Mouse (Mus musculus) megakaryocyte, embryonic 14.5 days (primary cell): ENCODE measurements around the gene Sdhb. TPM values are rescaled to one million over a fixed set of nuclear protein-coding genes. Genes with fewer than 3 reads are reported as not detected.

ENCODE experiments used
- H3K27me3 ChIP-seq: replicated peaks from 2 replicates; pipeline ENCODE3; 2012; ENCODE audit warnings: inconsistent platforms
- H3K36me3 ChIP-seq: replicated peaks from 2 replicates; pipeline ENCODE3; 2012; ENCODE audit warnings: low read length, inconsistent platforms, mixed read lengths
- H3K4me1 ChIP-seq: 2 replicates; pipeline ENCODE4 v1.6.1; 2012; ENCODE audit warnings: inconsistent platforms
- H3K4me3 ChIP-seq: replicated peaks from 2 replicates; pipeline ENCODE3; 2012; ENCODE audit warnings: moderate library complexity, mild to moderate bottlenecking, inconsistent platforms
- H3K9me3 ChIP-seq: 2 replicates; pipeline ENCODE4 v1.6.1; 2012; ENCODE audit warnings: inconsistent platforms
- FLI1 ChIP-seq: IDR thresholded peaks from 2 replicates; pipeline ENCODE4 v1.6.1; 2012; ENCODE audit warnings: low read length, inconsistent platforms, mixed read lengths
- GATA1 ChIP-seq: IDR thresholded peaks from 3 replicates; pipeline ENCODE4 v1.6.1; 2012; ENCODE audit warnings: mixed read lengths, low read length, inconsistent platforms, borderline replicate concordance
- polyA plus RNA-seq: library from polyadenylated mRNA; stranded (reverse); fragments of >175 nt; gene quantifications from 2 replicates; pipeline ENCODE4 v1.2.3, GENCODE M21; 2012; ENCODE audit warnings: low replicate concordance; ENCODE audit not compliant: insufficient read depth

The Sdhb gene
- polyA plus RNA-seq, 1 experiment: 129 TPM

DNA sequence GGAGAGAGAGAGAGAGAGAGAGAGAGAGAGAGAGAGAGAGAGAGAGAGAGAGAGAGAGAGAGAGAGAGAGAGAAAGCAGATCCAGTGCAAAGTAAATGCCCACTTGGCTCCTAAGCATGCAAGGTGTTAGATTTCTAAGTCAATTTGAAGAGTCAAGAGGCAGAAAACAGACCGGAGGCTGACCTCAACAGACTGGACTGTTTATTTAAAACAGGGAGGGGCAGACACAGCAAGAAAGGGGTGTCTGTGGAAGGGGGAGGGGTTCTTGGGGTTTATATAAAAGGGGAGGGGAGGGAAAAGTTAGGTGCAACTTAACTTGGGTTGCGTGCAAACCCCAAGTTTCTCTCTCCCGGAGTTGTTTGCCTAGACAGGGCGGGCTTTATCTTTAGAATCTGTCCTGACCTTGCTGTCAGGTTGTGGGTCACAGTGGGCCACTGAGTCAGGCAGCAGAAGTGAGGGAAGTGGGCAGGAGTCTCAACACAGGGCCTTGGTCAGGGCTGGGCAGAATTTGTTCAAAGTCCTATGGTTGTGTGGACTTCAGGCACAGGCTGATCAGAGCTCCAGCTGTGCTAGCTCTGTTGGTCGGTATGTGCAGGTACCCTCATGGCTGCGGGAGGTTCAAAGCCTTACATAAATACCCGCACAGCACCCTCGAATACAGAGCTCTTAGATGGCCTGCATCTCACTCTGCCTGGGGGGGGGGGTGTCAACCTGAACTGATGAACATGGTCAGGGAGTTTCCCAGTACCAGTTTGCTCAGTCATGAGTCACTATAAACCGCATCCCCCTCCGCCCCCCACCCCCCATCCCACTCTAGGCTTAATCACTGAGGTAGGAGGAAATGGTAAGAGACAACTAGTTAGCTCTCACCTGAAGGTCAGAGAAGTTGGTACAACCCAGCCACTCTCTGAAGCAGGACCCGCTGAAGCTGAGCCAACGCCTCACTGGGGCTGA lies 13.2 kb upstream of the Sdhb start:
- TF ChIP-seq FLI1: no peak

DNA sequence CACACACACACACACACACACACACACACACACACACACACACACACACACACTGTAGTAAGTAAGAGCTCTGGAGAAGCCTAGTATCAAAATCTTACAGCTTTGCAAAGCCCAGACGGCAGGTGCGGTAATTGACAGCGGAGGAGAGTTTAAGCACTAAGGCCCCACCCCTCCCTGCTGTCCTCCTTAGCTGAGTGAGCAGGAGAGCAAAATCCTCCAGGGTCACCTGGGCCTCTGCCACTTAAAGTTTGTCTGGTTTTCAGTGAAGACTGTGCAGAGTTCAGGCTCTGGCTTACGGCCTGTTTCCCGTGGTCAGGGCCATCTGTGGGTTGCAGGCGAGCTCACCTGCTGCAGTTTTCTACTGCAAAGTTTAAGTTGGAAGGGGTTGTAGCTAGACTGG lies 12.5 kb upstream of the Sdhb start:
- Histone ChIP-seq H3K4me1 (peaks cover 81% of the 10 kb centered on the region), H3K4me3 (no peak overlapping the region), H3K9me3 (no peaks in the 10 kb centered on the region), H3K27me3 (no peaks in the 10 kb centered on the region), H3K36me3 (peaks cover 44% of the 10 kb centered on the region)
- TF ChIP-seq GATA1: no peak
- TF ChIP-seq FLI1: no peak

More for the DNA sequence above, 13.2 kb upstream of the Sdhb start:
- H3K4me3 ChIP-seq: no peak overlapping the region
- H3K36me3 ChIP-seq: peaks cover 44% of the 10 kb centered on the region
- H3K4me1 ChIP-seq: peaks cover 74% of the 10 kb centered on the region
- no peaks in the 10 kb centered on the region for H3K9me3 ChIP-seq
- H3K27me3 ChIP-seq: no peaks in the 10 kb centered on the region

DNA sequence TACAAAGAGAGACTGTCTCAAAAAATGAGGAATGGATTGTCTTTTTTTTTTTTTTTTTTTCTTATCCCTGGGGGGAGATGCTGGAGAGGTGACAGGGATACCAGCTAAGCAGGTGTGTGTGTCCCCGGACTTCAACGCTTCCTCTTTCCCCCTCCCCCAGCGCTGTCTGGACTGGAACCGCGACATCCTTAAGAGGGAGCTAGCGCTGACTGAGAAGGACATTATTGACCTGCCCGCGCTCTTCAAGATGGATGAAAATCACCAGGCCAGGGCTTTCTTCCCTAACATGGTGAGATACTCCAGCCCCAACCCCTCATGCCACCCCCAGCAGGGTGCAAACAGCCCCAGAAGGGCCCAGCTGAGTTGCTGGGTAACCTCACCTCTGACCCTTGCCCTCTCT lies 12.0 kb upstream of the Sdhb start:
- no peaks in the 10 kb centered on the region for H3K27me3 ChIP-seq
- H3K36me3 ChIP-seq: peaks cover 44% of the 10 kb centered on the region
- H3K4me1 ChIP-seq: peaks cover 83% of the 10 kb centered on the region
- no peak overlapping the region for H3K4me3 ChIP-seq
- TF ChIP-seq GATA1: no peak
- TF ChIP-seq FLI1: no peak
- no peaks in the 10 kb centered on the region for H3K9me3 ChIP-seq

DNA sequence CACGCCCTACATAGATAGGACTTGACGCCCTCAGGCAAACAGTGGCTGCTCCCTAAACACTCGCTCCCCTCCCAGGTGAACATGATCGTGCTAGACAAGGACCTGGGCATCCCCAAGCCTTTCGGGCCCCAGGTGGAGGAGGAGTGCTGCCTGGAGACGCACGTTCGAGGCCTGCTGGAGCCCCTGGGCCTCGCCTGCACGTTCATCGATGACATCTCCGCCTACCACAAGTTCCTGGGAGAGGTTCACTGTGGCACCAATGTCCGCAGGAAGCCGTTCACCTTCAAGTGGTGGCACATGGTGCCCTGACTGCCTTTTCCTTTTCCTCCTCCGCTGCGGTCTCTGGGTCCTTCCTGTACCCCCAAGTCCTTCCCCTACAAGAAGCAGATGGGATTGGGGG lies 11.4 kb upstream of the Sdhb start:
- Histone ChIP-seq H3K27me3 (no peaks in the 10 kb centered on the region), H3K4me3 (no peak overlapping the region), H3K9me3 (no peaks in the 10 kb centered on the region), H3K36me3 (peaks cover 44% of the 10 kb centered on the region), H3K4me1 (peaks cover 80% of the 10 kb centered on the region)
- no peak for TF ChIP-seq GATA1
- TF ChIP-seq FLI1: no peak

DNA sequence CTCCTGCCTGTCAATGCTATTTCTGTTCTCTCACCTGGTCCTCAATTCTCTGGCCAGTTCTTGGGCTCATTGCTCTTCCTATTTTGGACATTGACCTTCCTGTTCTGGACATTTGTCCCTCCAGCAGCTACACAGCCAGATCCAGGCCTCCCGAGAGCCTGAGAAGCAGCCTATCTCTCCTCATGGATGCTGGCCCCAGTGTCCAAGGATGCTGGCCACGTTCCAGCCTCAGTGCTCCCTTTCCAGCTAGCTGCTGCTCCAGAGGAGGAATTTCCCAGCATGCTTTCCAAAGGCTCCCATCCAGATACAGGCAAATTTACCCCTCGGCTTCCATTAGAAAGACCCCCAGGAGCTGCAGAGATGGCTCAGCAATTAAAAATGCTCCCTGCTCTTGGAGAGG lies 10.4 kb upstream of the Sdhb start:
- no peaks in the 10 kb centered on the region for H3K27me3 ChIP-seq
- H3K36me3 ChIP-seq: peaks cover 44% of the 10 kb centered on the region
- peaks cover 72% of the 10 kb centered on the region for H3K4me1 ChIP-seq
- TF ChIP-seq FLI1 (no peak), GATA1 (no peak)
- no peak overlapping the region for H3K4me3 ChIP-seq
- no peaks in the 10 kb centered on the region for H3K9me3 ChIP-seq

DNA sequence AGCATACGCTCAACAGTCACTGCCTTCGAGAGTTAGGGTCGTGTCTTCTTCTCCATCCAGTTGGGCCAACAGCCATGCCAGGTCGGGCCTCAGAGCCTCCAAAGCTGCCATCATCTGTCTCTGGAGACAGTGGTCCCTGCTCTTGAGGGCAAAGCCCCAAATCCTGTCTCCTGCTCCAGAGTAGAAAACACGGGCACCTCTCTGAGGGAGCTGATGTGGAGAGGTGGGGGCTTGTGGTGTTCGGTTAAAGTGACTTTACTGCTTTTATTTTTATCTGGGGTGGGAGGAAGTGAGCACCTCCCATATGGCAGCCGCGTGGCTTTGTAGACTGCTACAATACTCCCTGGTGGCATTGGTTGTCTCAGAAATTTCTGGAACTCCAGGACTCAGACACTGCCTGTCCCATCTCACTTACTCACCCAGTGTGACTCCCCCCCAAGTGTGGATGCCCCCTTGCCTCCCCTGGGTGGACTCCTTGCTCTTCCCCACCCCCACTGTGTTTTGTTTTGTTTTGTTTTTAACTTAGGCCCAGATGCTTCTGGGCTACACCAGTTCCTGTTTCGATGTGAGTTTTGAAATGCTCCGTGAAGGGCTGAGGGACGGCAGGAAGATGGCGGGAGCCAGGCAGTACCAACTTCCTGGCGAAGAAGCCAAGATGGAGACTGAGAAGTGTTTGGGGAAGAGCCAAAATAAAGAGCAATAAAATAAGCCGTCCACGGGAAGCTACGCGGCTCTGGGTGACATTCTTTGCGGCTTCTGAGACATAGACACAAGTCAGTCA lies 9.0 kb upstream of the Sdhb start:
- peaks cover 38% of the 10 kb centered on the region for H3K36me3 ChIP-seq
- no peak for TF ChIP-seq FLI1
- TF ChIP-seq GATA1: no peak
- H3K4me1 ChIP-seq: peaks cover 63% of the 10 kb centered on the region
- H3K4me3 ChIP-seq: peak overlapping the region; percentile 47
- no peaks in the 10 kb centered on the region for H3K9me3 ChIP-seq
- H3K27me3 ChIP-seq: no peaks in the 10 kb centered on the region

DNA sequence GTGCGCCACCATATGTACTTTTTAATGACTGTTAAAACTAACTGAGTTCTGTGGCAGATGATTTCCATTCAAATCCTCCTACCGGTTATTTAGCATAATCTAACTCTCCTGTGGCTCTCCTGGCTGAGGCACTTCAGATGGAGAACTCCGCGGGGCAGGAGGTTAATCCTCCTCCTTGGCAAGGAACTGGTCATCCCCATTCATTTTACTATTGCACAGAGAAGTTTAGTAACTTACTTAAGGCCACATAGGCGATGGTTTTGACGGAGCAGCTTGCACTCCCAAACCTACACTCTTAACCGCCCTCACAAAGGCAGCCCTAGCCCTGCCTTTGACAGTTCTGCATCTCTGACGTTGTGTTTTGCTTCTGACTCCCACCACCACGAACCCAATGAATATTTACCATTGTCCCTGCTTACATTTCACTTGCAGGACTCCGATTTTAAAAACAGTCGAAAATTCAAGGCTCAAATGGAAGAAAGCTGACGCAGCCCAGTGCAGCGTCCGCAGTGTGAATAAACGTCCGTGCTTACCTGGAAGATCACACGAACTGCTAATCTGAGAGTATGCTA lies 3.8 kb upstream of the Sdhb start:
- TF ChIP-seq FLI1 (no peak), GATA1 (no peak)

DNA sequence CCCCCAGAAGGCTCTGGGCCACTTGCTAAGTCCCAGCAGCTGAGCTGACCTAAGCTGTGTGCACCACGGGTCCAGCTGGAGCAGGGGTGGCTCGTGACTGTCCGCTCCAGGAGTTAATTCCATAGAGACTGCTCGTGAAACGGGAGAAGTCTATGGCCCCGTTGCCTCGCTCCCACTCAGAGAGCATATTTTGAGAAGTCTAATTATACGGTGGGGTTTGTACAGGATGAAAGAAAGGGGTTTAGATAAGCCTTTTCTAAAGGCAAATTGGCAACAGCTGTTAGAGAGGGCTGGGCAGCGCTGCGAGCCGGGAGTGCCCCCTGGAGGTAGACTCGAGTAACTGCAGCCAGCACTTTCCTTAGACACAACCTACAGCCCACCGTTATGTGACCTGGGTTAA lies 3.3 kb upstream of the Sdhb start:
- Histone ChIP-seq H3K27me3 (no peaks in the 10 kb centered on the region), H3K36me3 (no peaks in the 10 kb centered on the region), H3K9me3 (no peaks in the 10 kb centered on the region), H3K4me3 (peak overlapping the region; percentile 89), H3K4me1 (peaks cover 59% of the 10 kb centered on the region)
- TF ChIP-seq FLI1 (no peak), GATA1 (no peak)

More for the DNA sequence above, 3.8 kb upstream of the Sdhb start:
- Histone ChIP-seq H3K9me3 (no peaks in the 10 kb centered on the region), H3K4me1 (peaks cover 59% of the 10 kb centered on the region), H3K4me3 (peak overlapping the region; percentile 89), H3K36me3 (no peaks in the 10 kb centered on the region), H3K27me3 (no peaks in the 10 kb centered on the region)

DNA sequence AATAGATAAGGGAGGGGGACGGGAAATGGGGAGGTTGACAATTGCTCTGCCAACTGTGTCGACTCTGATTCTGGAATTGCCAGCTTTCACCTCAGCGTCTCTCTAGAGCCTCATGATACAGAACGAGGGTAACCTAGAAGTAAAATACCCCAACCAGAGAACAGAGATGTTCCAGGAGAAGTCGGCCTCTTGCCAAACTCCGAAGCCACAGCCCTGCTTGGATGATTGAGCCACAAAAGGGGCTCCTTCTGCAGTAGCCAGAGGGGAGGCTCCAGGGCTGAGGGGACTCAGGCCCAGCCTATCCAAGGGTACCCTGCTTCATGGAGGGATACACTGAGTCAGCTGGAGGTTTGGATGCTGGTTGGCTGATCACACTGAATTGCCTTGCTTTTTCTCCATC lies 2.7 kb upstream of the Sdhb start:
- no peak overlapping the region for H3K4me3 ChIP-seq
- H3K27me3 ChIP-seq: no peaks in the 10 kb centered on the region
- no peaks in the 10 kb centered on the region for H3K9me3 ChIP-seq
- peaks cover 59% of the 10 kb centered on the region for H3K4me1 ChIP-seq
- H3K36me3 ChIP-seq: peaks cover 5% of the 10 kb centered on the region
- TF ChIP-seq GATA1 (no peak), FLI1 (no peak)

DNA sequence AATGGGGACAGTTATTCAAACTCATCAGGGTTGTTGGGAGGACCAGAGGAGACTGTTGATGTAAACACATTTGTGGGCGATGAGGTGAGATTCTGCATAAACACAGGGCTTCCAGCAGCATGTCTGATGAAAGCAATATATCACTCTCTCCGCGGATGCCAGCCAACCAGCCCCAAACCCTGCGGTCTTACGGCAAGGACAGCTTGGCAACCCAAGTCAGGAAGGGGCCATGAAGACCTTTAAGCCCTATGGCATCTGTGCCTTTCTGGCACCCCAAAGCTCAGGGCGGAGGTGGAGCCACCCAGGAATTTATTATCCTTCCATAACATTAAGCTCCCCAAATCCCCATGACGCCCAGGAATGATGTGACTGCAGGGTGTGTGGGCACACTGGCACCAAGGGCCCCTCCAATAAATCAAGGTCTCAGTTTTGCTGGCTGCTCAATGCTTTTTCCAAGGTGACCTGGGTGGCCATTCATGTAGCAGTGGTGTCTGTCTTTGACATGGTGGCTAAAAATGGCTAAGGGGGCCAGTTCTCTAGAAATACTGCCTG lies 1.8 kb upstream of the Sdhb start:
- peaks cover 59% of the 10 kb centered on the region for H3K4me1 ChIP-seq
- no peak overlapping the region for H3K4me3 ChIP-seq
- no peaks in the 10 kb centered on the region for H3K27me3 ChIP-seq
- H3K9me3 ChIP-seq: no peaks in the 10 kb centered on the region
- H3K36me3 ChIP-seq: peaks cover 10% of the 10 kb centered on the region
- no peak for TF ChIP-seq GATA1
- TF ChIP-seq FLI1: no peak
